Mouse (Mus musculus) cortical plate, adult 2 months (tissue): Measurements from ENCODE around the gene Itih4.

Source experiments
- CTCF ChIP-seq: fragments of 200-500 bp; IDR thresholded peaks from 2 replicates; pipeline ENCODE4 v1.5.1; 2011; ENCODE audit warnings: mild to moderate bottlenecking, control low read depth, low read length; ENCODE audit not compliant: insufficient read depth; ENCODE audit errors: extremely low read depth
- POLR2A ChIP-seq: fragments of 200-500 bp; IDR thresholded peaks from 2 replicates; pipeline ENCODE4 v1.6.1; 2011; ENCODE audit warnings: mild to moderate bottlenecking, low read length, control low read depth; ENCODE audit not compliant: insufficient read depth; ENCODE audit errors: extremely low read depth

GRCm38 (mm10) chr14:30855316-30855715, 31.0 kb upstream of the Itih4 start:
- TF ChIP-seq CTCF (no peak), POLR2A (no peak)
